Mouse (Mus musculus) embryonic fibroblast, embryonic 13.5 days (primary cell): Measurements from ENCODE around the gene Ergic1. TPM values are rescaled to one million over a fixed set of nuclear protein-coding genes. Genes with fewer than 3 reads are reported as not detected.

ENCODE experiments used
- H3K27ac ChIP-seq: 2 replicates; pipeline ENCODE4 v1.5.1; 2012; ENCODE audit warnings: low read length, control low read depth, inconsistent platforms; ENCODE audit not compliant: insufficient read depth
- H3K4me1 ChIP-seq: 2 replicates; pipeline ENCODE4 v1.6.1; 2011; ENCODE audit warnings: low read length; ENCODE audit not compliant: control insufficient read depth, insufficient read depth
- H3K4me3 ChIP-seq: 2 replicates; pipeline ENCODE4 v1.5.1; 2011; ENCODE audit warnings: mild to moderate bottlenecking, control low read depth, low read length; ENCODE audit not compliant: insufficient read depth
- CTCF ChIP-seq: IDR thresholded peaks from 2 replicates; pipeline ENCODE4 v1.5.1; 2011; ENCODE audit warnings: mild to moderate bottlenecking, control low read depth, low read length, moderate library complexity, borderline replicate concordance; ENCODE audit not compliant: insufficient read depth
- POLR2A ChIP-seq: IDR thresholded peaks from 2 replicates; pipeline ENCODE4 v1.6.1; 2011; ENCODE audit warnings: low read depth, mild to moderate bottlenecking, control low read depth, low read length, moderate library complexity
- polyA plus RNA-seq: library from polyadenylated mRNA; stranded (reverse); fragments of >200 nt; gene quantifications from 2 replicates; pipeline ENCODE4 v1.2.4, GENCODE M21; 2011; ENCODE audit warnings: low read depth; ENCODE audit not compliant: missing spikeins, insufficient read length

Gene Ergic1
- polyA plus RNA-seq, 1 experiment = 376 TPM

DNA sequence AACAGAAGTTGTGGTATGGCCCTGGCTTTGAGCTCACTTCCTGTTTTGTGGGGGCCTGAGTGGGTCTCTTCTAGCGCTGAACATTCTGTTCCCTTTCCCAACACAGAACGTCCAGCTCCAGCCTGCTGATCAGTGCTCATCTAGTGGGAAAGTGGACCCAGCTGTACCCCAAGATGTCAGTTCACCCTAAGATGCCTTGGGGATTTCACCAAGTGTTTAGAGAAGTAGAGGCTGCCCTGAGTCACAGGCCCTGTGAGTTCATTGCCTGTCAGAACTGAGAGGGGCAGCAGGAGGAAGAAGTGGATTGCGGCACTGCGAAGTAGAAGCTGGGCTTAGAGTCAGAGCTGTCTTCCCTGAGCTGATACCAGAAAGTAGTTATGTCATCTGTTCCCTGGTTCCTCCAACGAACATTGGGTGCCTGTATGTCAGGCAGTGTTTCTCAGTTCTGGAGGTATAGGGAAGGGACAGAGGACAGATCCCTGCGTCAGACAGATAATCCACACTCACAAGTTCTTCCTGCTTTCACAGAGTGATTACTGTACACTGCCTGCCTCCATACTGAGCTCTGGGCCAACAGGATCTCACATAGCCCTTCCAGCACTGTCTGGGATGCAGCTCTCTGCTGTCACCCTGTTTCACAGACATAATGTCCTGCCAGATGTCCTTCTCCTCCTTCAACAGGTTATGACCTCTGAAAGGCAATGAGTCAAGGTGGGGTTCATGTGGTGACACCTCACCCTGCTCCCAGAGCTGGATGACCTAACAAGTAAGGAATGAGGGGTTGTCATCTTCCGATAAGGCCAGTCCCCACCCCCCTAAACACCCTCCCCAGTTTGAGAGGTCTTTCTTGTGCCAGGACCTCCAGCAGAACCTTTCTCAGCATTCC lies 25.8 kb upstream of the Ergic1 start:
- no peak for TF ChIP-seq CTCF
- TF ChIP-seq POLR2A = no peak
- Histone ChIP-seq H3K27ac (peak overlapping the region; percentile 95; the same call in 1 of the 2 replicates), H3K4me1 (peaks cover 26% of the 10 kb centered on the region), H3K4me3 (no peak overlapping the region)

DNA sequence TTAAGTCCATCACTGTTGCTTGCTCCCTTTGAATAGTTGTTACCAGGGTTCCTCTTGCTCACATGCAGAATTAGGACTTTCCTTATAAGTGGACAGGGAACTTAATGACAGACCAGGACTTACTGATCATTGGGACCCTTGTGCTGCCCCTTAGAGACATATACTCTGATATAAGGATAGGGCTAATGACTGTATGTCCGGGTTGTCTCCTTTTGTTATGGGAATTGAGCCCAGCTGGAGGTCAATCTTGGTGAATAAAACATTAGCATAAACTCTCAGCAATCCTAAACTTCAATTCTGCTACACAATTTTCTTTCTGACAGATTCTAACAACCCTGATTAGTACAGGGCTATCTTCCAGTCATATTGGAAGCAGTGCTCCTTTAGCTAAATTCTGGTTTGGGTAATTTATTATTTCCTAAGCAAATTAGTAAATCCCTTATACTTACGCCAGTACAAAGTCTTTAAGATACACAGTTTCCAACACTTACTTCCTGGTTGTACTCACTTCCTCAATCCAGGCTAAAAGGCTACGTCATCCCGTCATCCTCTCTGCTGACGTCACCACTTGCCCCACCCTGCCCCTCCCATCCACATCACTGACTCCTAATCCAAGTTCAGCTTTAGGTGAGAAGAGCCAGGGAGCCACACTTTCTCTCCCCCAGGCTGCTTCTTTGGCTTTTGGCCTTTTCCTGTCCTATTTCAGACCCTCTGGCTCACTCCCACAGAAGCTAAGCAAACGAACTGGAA lies 23.4 kb upstream of the Ergic1 start:
- Histone ChIP-seq H3K4me1 (peaks cover 23% of the 10 kb centered on the region), H3K4me3 (no peak overlapping the region), H3K27ac (no peak overlapping the region)
- no peak for TF ChIP-seq POLR2A
- TF ChIP-seq CTCF = no peak

DNA sequence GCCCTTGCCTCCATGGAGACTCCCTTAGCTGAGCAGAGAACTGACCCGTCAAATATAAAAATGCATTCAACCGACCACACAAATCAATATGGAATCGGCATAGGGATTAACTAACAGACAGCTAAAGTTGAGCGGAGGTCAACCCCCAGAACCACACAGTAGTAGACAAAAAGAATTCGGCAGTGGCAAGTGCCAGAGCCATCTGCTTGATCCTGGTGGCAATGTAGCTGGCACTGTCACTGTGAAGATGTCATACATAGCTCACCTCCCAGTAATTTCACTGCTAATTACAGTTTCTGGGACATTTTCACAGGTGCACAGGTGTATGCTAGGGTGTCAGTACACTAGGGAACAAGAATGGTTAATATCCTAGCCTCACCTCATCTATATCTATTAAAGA lies 21.2 kb upstream of the Ergic1 start:
- TF ChIP-seq POLR2A = no peak
- no peak for TF ChIP-seq CTCF
- H3K4me1 ChIP-seq = peaks cover 12% of the 10 kb centered on the region
- H3K27ac ChIP-seq = no peak overlapping the region
- H3K4me3 ChIP-seq = no peak overlapping the region

DNA sequence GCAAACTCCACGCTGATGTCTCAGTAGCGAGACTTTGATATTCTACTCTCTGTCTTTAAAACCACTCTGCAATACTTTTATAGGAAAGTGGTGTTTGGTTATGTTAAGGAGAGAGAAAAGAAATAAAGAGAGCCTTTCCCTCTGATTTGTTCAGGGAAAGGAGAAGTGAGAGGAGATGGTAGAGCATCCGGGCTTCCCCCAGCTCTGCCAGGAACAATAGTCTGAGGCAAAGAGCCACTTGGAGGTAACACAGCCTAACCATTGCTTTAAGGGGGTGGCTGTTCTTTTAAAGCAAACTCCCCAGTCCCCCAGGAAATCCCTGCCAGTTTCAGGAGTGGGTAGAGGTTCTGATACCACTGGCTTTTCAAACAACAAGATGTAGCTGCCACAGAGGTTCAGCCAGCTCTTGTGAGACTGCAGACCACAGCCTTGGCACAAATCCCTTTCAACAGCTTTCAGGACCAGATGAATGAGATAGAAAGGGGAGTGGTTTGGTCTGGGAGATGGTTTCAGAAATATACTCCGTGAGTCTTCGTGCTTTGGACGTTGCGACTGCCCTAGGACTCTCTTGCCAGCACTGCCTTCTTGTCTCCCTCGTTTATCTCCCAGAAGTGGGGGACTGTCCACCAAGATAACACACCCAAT lies 16.8 kb upstream of the Ergic1 start:
- Histone ChIP-seq H3K27ac (no peak overlapping the region), H3K4me3 (no peak overlapping the region), H3K4me1 (no peaks in the 10 kb centered on the region)
- TF ChIP-seq CTCF = no peak
- no peak for TF ChIP-seq POLR2A

DNA sequence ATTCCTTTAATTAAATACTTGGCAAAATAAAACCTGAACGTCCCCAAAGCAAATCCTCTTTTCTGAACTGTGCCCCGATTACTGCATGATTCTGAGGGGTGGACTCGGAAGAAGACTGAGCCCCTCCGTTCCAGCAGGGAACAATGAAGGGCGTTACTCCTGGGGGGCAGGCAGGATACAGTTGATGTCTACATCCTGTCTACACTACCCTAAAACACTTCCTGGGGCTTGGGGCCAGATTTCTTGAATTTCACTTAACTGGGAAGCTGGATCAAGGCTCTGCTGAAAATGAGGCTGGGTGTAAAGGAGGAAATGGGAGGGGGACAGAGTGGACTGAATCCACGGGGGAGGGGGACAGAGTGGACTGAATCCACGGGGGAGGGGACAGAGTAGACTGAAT lies 13.5 kb upstream of the Ergic1 start:
- TF ChIP-seq POLR2A (no peak), CTCF (no peak)
- no peaks in the 10 kb centered on the region for H3K4me1 ChIP-seq
- no peak overlapping the region for H3K4me3 ChIP-seq
- no peak overlapping the region for H3K27ac ChIP-seq

DNA sequence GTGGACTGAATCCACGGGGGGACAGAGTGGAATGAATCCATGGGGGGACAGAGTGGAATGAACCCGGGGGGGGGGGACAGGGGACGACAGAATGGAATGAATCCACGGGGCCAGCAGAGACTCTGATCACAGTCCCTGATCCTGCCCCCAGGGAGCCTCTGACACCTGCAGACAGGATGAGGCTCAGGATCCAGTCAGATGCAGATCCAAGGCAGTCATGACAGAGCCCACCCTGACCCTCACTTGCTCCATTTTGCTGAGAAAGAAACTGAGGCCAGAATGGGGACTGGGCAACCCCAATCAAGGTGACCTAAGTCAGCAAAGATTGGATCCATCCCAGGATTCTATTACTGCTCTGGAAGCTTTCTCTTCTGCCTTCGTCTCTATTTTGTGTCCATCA lies 12.7 kb upstream of the Ergic1 start:
- Histone ChIP-seq H3K4me3 (no peak overlapping the region), H3K4me1 (no peaks in the 10 kb centered on the region), H3K27ac (no peak overlapping the region)
- TF ChIP-seq CTCF = no peak
- TF ChIP-seq POLR2A = no peak

DNA sequence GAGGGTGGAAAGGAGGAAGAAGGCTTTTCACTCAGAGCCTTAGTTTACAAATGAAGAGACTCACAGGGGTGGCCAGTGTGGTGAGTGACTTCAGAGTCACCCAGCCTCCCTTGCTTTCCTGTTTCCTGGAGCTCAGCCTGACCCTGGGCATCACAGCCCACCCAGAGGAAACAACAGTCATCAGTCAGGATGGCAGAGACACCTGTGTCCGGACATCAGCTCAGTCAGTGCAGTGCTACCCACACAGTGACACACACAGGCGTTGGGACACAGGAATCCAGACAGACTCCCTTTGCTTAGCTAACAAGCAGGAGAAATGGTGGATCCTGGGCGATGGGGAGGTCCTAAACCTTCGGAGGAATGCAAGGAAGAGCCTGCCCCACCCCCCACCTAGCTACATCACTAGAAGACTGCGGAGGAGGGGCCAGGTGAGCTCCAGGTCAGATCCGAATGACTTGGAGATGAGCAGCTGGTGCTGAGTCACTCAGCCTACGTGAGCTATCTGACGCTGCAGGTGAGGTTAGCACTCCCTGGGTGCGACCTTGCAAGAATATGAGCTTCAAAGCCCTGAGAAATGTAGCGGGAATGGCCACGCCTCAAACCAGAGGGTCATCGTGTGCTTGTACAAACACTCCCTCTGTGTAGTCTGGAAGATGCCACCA lies 12.0 kb upstream of the Ergic1 start:
- H3K27ac ChIP-seq = no peak overlapping the region
- H3K4me3 ChIP-seq = no peak overlapping the region
- TF ChIP-seq CTCF = no peak
- TF ChIP-seq POLR2A = no peak
- no peaks in the 10 kb centered on the region for H3K4me1 ChIP-seq

DNA sequence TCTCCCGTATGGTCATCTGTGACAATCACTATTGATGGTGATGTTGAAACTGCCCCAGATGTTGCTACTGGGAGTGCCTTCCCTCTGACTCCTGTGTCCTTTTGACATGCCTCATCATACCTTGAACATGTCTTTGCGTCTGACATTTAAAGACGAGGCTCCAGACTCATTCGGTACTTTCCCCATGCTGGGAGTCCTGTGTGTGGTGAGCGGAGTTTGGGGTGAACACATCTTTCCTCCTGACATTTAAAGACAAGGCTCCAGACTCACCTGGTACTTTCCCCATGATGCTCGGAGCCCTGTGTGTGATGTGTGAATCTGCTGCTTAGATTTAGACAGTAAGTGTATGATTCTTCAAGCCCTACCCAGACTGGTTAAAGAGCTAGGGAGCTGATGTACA lies 10.2 kb upstream of the Ergic1 start:
- TF ChIP-seq POLR2A (no peak), CTCF (no peak)
- Histone ChIP-seq H3K4me3 (no peak overlapping the region), H3K27ac (no peak overlapping the region), H3K4me1 (no peaks in the 10 kb centered on the region)

DNA sequence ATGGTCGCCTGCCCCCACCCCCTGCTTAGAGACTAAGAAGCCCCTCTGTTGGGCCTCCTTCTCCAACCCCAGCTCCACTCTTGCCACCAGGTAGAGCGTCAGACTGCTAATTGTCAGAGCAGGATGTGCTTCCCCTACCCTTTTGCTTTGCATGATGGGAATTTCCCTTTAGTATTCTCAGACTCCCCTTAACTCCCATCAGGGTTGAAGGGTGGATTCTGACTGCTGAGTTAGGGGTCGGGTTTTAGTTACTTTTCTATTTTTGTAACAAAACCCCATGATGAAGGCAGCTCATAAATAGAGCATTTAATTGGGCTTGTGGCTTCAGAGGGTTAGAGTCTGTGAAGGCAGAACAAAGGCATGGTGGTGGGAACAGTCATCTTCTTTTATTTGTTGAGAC lies 8.3 kb upstream of the Ergic1 start:
- TF ChIP-seq CTCF (no peak), POLR2A (no peak)
- no peak overlapping the region for H3K27ac ChIP-seq
- H3K4me3 ChIP-seq = no peak overlapping the region
- no peaks in the 10 kb centered on the region for H3K4me1 ChIP-seq
